Mouse (Mus musculus): ENCODE measurements around the gene Mcat.

Mcat gene

GRCm38 (mm10) chr15:83575543-83575942, 12.0 kb upstream of the Mcat start:
- no peak for DNase-seq (ENCODE audit: low spot score)

DNA sequence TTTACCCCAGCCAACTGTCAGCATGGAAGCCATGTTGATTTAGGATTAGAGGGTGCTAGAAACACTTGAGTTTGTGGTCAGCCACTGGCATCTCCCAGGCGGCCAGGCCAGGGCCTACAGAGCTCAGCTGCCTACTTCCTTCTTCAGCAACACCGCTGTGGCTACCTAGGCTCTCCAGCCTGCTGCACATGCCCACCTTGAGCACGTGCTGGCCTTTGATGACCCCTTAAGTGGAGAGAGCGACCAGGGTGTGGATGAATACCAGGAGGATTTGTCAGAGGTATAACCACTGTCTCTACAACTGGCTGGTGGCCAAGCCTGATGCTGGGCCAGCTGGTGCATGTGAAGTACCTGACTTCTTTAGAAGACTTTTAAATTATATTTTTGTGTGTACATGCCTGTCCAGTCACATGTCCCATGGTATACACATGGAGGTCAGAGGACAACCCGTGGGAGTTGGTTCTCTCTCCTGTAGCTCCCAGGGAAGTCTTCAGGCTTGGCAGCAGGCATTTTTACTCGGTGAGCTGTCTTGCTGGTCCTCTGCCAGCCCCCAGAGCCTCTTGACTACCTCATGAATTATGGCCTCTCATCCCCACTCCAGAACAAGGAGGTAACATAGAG, 11.3 kb upstream of the Mcat start:
- DNase-seq (ENCODE audit: low spot score) = no peak

DNA sequence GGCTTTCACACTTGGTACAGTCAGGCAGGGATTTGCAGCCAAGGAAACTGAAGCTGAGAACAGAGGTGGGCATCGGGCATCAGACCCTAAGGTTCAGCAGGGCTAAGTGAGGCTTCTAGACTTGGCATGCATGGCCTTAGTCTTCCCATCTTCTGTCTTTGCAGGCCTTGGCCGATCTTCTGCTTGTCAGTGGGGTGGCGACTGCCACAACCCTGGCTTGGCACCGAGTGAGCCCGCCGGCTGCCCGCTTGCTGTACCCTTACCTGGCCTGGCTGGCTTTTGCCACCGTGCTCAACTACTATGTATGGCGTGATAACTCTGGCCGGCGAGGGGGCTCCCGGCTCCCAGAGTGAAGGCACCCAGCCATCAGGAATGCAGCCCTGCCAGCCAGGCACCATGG, 10.0 kb upstream of the Mcat start:
- no peak for DNase-seq (ENCODE audit: low spot score)

DNA sequence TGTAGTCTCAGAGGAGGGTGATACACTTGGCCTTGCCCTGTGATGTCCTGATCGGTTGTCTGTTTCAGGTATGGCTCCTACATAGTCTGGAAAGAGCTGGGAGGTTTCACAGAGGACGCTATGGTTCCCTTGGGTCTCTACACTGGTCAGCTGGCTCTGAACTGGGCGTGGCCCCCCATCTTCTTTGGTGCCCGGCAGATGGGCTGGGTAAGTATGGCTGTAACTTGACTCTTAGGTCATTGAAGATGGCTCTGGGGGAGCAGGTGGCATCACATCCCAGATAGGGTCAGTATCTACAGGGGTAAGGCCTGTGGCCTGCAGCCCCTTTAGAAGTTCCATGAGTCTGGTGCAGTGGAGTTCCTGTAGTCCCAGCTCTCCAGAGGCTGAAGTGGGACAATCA, 8.5 kb upstream of the Mcat start:
- DNase-seq (ENCODE audit: low spot score) = no peak

GRCm38 (mm10) chr15:83571636-83572035, 8.0 kb upstream of the Mcat start:
- DNase-seq (ENCODE audit: low spot score) = no peak

GRCm38 (mm10) chr15:83570641-83571040, 7.1 kb upstream of the Mcat start:
- no peak for DNase-seq (ENCODE audit: low spot score)

DNA sequence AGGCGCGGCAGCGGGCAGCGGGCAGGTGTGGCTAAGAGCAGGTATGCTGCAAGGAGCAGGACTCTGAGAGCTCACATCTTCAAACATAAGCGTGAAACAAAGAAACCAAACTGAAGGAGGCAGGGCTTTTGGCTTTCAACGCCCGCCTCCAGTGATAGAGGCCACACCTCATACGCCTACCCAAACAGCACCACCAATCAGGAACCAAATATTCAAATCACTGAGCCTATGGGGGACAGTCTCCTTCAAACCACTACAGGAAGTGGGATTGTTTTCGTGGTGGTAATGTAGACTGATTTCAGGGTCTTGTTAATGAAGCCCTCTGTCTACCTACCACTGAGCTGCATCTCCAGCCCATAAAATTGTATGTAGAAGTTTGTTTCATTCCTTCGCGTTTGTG, 6.1 kb upstream of the Mcat start:
- no peak for DNase-seq (ENCODE audit: low spot score)

DNA sequence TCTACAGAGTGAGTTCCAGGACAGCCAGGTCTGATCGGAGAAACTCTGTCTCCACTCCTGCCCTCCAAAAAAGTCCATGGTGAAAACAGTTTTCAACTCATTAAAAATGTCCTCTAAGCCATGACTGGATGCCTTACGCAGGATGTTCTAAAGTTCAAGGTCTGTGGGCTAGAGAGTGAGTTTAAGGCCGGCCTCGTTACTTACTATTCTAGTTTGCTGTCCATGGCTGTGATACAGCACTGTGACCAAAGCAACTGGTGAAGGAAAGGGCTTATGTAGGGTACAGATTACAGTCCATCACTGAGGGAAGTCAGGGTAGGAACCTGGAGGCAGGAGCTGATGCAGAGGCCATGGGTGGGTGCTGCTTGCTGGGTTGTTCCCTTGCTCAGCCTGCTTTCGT, 5.0 kb upstream of the Mcat start:
- no peak for DNase-seq (ENCODE audit: low spot score)

- no peak for DNase-seq (ENCODE audit: low spot score)
Observed at GRCm38 (mm10) chr15:83567728-83568127, 4.1 kb upstream of the Mcat start.

GRCm38 (mm10) chr15:83566006-83566405, 2.4 kb upstream of the Mcat start:
- DNase-seq (ENCODE audit: low spot score) = no peak

GRCm38 (mm10) chr15:83565434-83565833, 1.8 kb upstream of the Mcat start:
- DNase-seq (ENCODE audit: low spot score) = no peak

DNA sequence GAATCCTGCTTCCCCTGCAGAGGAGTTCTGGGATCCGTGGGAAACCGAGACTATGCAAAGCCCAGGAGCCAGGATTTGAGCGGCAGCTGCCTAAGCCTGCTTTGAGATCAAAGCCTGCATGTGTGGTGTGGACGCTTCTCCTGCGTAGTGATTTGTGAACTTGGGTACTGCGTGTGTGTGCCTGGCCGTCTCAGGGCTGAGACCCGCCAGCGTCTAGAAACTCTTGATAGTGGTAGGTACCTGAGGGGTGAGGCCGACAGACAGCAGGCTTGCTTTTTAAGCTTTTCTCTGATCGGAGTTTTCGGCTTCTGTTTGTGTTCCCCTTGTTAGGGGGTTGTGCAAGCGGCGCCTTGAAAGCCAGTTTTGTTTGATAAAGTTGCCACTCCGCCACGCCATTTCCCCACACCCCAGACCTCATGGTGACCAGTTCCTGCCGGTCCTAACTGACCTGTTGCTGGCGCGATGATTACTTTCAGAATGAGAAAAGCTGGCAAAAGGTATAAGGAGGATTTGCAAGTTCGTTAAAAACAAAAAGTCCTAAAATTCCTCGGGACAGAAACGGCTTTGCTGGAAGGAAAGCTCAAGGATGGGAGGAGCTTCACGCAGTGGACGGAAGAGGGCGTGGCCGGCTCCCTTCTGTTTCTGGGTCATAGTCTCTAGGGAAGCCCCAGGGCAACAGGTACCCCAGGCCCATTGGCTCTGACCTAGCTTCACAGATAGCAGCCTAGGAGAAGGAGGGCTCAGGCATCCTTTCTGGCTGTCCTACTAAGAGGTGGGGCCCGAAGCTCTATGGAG, 467 bp upstream of the Mcat start:
- DNase-seq (ENCODE audit: low spot score) = no peak

GRCm38 (mm10) chr15:83562626-83563270, 839 bp downstream of the Mcat start:
- peak; percentile 75 for DNase-seq (ENCODE audit: low spot score)

DNA sequence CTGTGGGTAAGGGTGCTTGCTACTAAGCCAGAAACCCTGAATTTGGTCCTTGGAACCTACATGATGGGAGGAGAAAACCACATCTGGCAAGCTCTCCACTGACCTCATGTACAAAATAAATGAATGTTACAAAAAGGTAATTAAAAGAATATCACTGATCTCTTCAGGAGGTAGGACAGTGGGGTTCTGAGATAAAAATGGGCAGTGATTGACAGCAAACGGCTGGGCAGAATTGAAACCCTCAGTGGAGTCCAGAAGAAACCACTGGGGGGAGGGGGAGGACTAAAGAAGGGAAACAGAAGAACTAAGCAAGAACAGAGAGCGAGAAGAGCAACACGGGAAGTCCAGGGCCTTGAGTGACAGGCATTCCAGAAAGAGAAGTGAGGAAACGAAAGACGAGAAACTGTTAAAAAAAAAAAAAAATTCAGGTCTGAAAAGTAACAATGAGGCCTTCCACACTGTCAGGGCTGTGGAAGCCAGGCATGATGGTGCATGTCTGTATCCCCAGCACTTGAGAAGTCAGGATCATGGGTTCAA, 2.6 kb downstream of the Mcat start:
- DNase-seq (ENCODE audit: low spot score) = no peak

DNA sequence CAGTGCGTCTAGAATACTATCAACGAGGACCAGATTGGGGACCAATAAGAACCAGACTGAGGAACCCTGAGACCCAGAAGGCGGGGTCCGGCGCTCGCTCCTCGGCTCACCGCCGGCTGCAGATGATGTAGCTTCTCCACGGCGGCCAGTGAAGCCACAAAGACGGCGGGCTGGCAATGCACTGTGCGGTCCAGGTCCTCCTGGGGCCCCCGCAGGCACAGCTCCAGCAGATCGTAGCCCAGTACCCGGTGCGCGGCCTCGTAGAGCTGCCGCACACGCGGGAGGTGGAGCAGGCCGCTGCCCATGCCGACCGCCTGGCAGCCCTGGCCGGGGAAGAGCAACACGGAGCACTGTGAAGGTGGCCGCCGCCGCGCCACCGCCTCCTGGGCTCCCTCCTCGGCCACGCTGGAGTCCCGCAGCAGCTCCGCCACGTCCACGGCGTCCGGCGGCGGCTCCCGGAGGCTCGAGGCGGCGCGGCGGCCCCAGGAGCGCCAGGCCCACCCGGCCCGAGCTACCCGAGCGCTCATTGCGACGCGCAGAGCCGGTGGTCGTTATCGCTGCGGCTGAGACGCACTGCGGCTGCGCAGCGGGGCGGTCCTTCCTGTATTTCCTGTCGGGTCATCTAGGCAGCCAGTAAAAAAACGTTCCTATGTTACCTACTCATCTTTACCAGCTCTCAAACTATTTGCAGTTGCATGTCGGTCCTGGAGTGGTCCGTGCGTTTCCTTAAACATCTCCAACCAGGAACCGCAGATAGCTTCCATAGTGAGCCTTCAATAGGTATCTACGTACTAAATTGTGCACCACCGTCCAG, 8.2 kb downstream of the Mcat start:
- DNase-seq (ENCODE audit: low spot score) = peak; percentile 87

DNA sequence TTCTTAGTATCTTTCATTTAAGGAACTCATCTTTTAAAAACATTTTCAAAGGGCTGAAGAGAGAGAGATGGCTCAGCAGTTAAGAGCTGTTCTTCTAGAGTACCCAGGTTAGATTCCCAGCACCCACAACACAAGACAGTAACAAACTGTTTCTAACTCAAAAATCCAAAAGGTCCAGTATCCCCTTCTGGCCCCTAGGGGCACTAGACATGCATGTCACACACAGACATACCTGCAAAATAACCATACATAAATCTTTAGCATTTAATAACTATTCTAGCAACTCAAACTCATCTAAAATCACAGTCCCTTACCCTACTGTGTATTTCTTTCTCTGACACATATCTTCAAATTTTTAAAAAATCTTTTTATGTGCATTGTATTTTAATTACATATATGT, 9.8 kb downstream of the Mcat start:
- no peak for DNase-seq (ENCODE audit: low spot score)

GRCm38 (mm10) chr15:83550137-83550536, 13.4 kb downstream of the Mcat start:
- no peak for DNase-seq (ENCODE audit: low spot score)

DNA sequence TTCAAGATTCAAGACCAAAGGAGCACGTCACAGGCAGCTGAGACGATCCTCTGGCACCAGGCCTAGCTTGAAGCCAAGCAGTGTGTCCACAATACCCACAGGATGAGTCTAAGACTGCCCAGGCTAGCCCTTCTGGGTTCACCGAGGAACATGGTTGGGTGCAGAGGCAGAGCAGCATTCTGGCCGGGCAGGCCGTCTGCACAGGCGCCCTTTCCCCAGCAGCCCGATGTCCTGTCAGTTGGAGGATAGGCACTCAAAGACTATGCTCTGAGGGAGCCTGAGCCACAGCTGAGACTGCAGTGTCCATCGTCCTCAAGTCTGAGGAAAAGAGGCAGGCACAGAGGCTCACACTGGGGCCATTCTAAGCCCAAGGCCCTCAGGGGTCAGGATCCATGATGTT, 16.4 kb downstream of the Mcat start:
- no peak for DNase-seq (ENCODE audit: low spot score)

DNA sequence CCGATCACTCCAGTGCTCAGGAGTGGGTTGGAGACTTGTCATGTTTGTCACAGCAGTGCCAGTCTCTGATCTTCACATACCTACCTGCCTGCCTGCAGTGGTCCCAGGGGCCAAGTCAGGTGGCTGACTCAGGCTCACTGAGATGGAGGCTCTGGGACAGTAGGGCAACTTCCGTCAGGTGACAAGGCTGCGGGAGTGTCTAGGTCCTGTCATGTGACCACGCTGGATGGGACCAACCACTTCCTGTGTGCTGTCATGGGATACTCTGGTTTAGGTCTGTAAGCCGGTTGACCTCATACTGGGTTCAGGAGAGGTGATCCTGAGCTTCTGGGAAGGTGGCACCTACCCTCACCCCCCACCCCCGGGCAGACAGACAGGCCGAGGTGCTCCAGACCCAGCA, 17.6 kb downstream of the Mcat start:
- no peak for DNase-seq (ENCODE audit: low spot score)

DNA sequence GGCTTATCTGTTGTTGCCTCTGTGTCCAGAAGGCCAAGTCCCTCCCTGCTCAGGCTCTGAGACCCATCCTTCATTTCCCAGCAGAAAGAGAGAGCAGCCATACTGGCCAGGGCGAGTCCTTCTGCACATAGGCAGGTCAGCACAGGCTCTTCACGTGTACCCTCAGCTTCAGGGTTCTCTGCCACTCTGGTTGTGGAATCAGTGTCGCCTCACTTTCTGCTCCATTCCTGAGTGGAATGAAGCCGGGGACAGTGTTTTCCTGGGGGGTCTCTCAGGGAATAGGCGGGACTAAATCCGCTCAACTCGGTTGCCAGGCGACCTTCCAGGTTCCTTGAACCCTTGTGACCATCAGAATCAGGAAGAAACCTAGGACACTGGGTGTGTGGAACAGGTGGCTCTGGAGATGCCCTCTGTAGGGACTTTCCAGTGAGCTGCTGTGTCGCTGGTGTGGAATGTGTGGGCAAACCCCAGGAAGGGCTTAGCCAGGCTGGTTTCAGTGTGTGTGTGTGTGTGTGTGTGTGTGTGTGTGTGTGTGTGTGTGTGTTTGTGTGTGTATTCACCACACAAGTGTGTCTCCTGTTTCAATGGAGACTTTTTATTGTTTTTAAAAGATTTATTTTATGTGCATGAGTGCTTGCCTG, 21.8 kb downstream of the Mcat start:
- DNase-seq (ENCODE audit: low spot score) = no peak

GRCm38 (mm10) chr15:83539905-83540304, 23.7 kb downstream of the Mcat start:
- no peak for DNase-seq (ENCODE audit: low spot score)

DNA sequence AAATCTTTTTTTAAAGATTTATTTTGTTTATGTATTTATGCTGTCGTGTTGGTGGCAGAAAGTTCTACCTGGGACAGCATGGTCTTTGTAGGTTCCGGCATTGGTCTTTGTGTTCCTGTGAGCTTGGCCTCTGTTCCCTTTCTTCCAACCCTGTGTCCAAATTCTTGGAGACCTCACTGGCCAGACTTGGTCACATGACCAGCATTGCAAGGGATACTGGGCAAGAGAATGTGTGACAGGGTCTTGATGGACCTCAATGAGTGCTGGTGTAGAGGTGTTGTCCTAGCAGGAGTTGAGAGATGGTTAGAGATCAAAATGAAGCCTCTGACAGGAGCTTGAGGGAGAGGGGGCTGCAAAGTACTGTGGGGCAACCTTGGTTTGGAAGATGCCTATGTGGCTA, 24.7 kb downstream of the Mcat start:
- DNase-seq (ENCODE audit: low spot score) = no peak

All from layer of hippocampus, adult 11-12 months (tissue).